Mouse (Mus musculus) CD4-positive helper T cell, adult 2 months (primary cell): ENCODE data around the gene Prl7a1.

ENCODE experiments used
- DNase-seq: peaks from one replicate; pipeline ENCODE4 v3.0.0-alpha.2; 2012; ENCODE audit warnings: low read depth, missing footprints, low spot score

Gene Prl7a1

DNA sequence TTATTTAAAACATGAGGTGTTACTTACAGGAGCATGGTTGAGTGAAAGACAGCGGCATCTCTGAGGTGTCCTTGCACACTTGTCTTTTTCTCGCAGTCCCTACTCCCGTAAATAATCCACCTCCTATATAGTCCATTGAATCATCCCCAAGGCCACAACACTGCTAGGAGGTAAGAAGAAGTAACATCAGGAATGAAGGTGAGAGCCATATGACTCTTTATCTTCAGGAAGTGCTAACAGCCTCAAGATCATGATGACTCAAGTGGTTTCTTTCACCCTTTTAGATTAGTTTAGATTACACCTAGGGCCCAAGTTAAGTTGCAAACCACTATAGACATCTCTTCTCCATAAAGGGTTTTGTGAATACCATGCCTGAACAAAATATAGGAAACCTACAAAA, at the start of gene Prl7a1:
TSS of gene Prl7a1 (minus strand) at position 101 of the 400 bp plus-strand sequence.
- DNase-seq = no peak

DNA sequence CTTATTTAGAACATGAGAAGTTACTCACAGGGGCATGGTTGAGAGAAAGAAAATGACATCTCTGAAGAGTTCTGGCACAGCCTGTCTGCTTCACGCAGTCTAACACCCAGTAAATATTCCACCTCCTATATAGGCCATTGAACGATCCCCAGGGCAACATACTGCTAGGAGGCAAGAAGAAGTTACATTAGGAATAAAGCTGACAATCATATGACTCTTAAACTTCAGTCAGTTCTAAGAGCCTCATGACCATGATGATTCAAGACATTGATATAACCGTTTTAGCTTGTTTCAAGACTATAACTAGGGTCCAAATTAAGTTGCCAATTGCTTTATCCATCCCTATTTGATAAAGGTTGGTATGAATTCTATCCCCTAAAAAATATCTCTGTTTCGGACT, 25.6 kb upstream of the Prl7a1 start, which contains the start of gene Prl7a2:
TSS of gene Prl7a2 (minus strand) at position 101 of the 400 bp plus-strand sequence.
- DNase-seq = no peak

DNA sequence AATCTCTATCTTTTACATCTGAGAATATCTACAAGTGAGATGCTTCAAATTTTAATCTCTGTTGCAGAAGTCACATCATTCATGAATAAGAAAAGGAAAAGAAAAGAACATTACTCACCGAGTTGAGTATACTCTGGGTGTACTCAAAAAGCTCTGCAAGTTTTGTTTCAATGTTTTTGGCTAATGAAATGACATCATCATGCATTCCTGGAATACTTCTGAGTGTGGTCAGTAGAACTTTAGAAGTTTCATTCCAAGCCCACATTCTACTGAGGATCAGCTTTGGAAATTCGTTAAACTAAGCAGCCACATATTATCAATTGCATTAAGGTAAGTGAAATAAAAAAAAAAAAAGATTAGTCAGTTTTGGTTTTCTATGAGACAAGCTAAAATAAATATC, 18.5 kb upstream of the Prl7a1 start:
- DNase-seq = no peak

DNA sequence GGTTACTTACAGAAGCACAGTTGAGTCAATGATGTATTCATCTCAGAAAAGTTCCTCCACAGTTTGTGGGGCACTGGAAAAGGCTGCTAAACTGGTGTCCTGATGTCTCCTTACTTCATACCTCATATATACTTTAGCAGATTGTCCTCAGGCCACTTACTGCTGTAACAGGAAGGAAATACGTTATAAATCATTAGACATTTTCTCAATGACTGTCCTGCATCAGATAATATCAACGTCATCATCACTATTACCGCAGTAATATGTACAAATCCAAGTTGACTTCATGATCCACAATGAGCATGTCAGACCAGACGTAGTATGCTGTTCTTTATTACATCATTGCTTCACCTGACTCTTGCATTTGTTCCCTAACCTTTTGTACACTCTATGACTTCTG, 31.8 kb downstream of the Prl7a1 start, which contains the start of gene Prl7b1:
TSS of gene Prl7b1 (minus strand) at position 101 of the 400 bp plus-strand sequence.
- DNase-seq = no peak
